Mouse (Mus musculus) kidney, adult 2 months (tissue): Measurements from ENCODE around the gene Myh14.

Source experiments
- CTCF ChIP-seq: fragments of 200-500 bp; conservative IDR thresholded peaks from 2 replicates; pipeline ENCODE4 v1.5.1; 2011; ENCODE audit warnings: low read depth, mild to moderate bottlenecking, control low read depth, low read length, moderate library complexity, mixed read lengths; ENCODE audit not compliant: insufficient read depth, insufficient read length
- POLR2A ChIP-seq: fragments of 200-500 bp; IDR thresholded peaks from one replicate; pipeline ENCODE4 v1.6.1; 2011; ENCODE audit warnings: low read depth, low read length, control low read depth

DNA sequence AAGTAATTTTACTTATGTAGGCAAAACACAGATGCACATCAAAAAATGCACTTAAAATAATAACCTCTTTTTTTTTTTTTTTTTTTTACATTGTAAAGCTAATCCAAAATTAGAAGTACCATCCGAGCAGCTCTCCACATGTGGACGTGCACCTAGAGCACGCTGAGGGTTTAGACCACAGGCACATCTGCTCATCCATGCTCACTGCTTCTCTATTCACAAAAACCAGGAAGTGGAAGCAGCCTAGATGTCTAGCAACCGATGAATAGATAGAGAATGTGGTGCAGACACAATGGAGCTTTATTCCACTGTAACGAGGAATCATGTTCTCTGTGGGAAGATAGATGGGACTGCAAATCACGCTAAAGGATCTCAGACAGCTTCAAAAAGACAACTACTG, 4.5 kb upstream of the Myh14 start:
- TF ChIP-seq POLR2A: no peak
- TF ChIP-seq CTCF: no peak
